Mouse (Mus musculus) CH12.LX (cell line): ENCODE measurements around the gene Rabgap1l. TPM values are rescaled to one million over a fixed set of nuclear protein-coding genes. Genes with fewer than 3 reads are reported as not detected.
"Not testable (repeated sequence)": the region's sequence is repeated elsewhere in the genome, so short reads cannot be mapped to it uniquely, and the experiment has no call there.

Experiments
- DNase-seq: peaks from one replicate; pipeline ENCODE4 v3.0.0-alpha.2; 2013; ENCODE audit errors: extremely low read depth
- H3K27ac ChIP-seq: 2 replicates; pipeline ENCODE4 v1.5.1; 2012; ENCODE audit warnings: low read depth, mild to moderate bottlenecking, control low read depth, moderate library complexity; ENCODE audit not compliant: insufficient read depth
- H3K27me3 ChIP-seq: replicated peaks from 2 replicates; pipeline ENCODE3; 2012; ENCODE audit warnings: inconsistent platforms
- H3K36me3 ChIP-seq, 2 experiments: replicated peaks in 1 of 2; 2 replicates each; pipeline versions ENCODE3 to v1.6.1; 2012; ENCODE audit warnings: inconsistent platforms in 1 of 2, low read length in 1 of 2, mild to moderate bottlenecking in 1 of 2, mixed read lengths in 1 of 2, moderate library complexity in 1 of 2; ENCODE audit not compliant: control insufficient read depth in 1 of 2, insufficient read depth in 1 of 2
- H3K4me1 ChIP-seq, 2 experiments: 2 replicates each; pipeline ENCODE4 v1.6.1; 2012; ENCODE audit warnings: inconsistent platforms in 1 of 2, moderate library complexity in 1 of 2; ENCODE audit not compliant: insufficient read depth in 2 of 2, control insufficient read depth in 1 of 2
- H3K4me2 ChIP-seq: 2 replicates; pipeline ENCODE4 v1.6.1; 2012; ENCODE audit warnings: low read depth, mild to moderate bottlenecking, control low read depth; ENCODE audit not compliant: poor library complexity, insufficient read depth, severe bottlenecking
- H3K4me3 ChIP-seq, 3 experiments: fragments of 150-350 bp in 1 of 3; sonication (generic) in 1 of 3; replicated peaks in 1 of 3; 2 replicates each; pipeline versions ENCODE3 to v1.5.1; 2011 to 2012; ENCODE audit warnings: low read depth in 2 of 3, low read length in 2 of 3, mild to moderate bottlenecking in 2 of 3, moderate library complexity in 2 of 3, control low read depth in 1 of 3, improper control_type of control experiment in 1 of 3, inconsistent platforms in 1 of 3, mixed read lengths in 1 of 3; ENCODE audit not compliant: poor library complexity in 1 of 3
- H3K79me2 ChIP-seq: replicated peaks from 2 replicates; pipeline ENCODE4 v1.6.1; 2012; ENCODE audit warnings: mild to moderate bottlenecking, moderate library complexity; ENCODE audit not compliant: control insufficient read depth, poor library complexity, insufficient read depth, severe bottlenecking; ENCODE audit errors: extremely low read depth
- H3K9ac ChIP-seq: 2 replicates; pipeline ENCODE4 v1.6.1; 2012; ENCODE audit warnings: low read depth, mild to moderate bottlenecking, control low read depth, moderate library complexity; ENCODE audit not compliant: insufficient read depth
- H3K9me3 ChIP-seq: replicated peaks from 2 replicates; pipeline ENCODE3; 2012; ENCODE audit warnings: low read length, inconsistent platforms, mixed read lengths
- BHLHE40 ChIP-seq: IDR thresholded peaks from 2 replicates; pipeline ENCODE4 v1.6.1; 2011; ENCODE audit warnings: mild to moderate bottlenecking, low read depth, low read length, improper control_type of control experiment
- E2F4 ChIP-seq: IDR thresholded peaks from 2 replicates; pipeline ENCODE4 v1.6.1; 2011; ENCODE audit warnings: low read depth, low read length, improper control_type of control experiment; ENCODE audit not compliant: insufficient replicate concordance
- ELF1 ChIP-seq: IDR thresholded peaks from 2 replicates; pipeline ENCODE4 v1.6.1; 2014; ENCODE audit warnings: low read depth, mild to moderate bottlenecking, inconsistent platforms, low read length, improper control_type of control experiment
- HCFC1 ChIP-seq: IDR thresholded peaks from 2 replicates; pipeline ENCODE4 v1.6.1; 2012; ENCODE audit warnings: low read depth, mild to moderate bottlenecking, inconsistent platforms, low read length, improper control_type of control experiment
- IRF4 ChIP-seq: IDR thresholded peaks from 2 replicates; pipeline ENCODE4 v1.6.1; 2014; ENCODE audit warnings: low read depth, mild to moderate bottlenecking, inconsistent platforms, low read length, improper control_type of control experiment
- JUN ChIP-seq: IDR thresholded peaks from 2 replicates; pipeline ENCODE4 v1.6.1; 2011; ENCODE audit warnings: low read depth, mild to moderate bottlenecking, low read length, improper control_type of control experiment, moderate library complexity; ENCODE audit not compliant: insufficient read depth
- MAFK ChIP-seq: IDR thresholded peaks from 2 replicates; pipeline ENCODE4 v1.6.1; 2011; ENCODE audit warnings: low read length, improper control_type of control experiment; ENCODE audit not compliant: insufficient replicate concordance
- MAX ChIP-seq: IDR thresholded peaks from 2 replicates; pipeline ENCODE4 v1.6.1; 2011; ENCODE audit warnings: low read length, improper control_type of control experiment
- MAZ ChIP-seq: IDR thresholded peaks from 2 replicates; pipeline ENCODE4 v1.6.1; 2012; ENCODE audit warnings: low read depth, mild to moderate bottlenecking, inconsistent platforms, low read length, improper control_type of control experiment, moderate library complexity
- MXI1 ChIP-seq: IDR thresholded peaks from 2 replicates; pipeline ENCODE4 v1.6.1; 2011; ENCODE audit warnings: mild to moderate bottlenecking, low read depth, low read length, improper control_type of control experiment
- POLR2AphosphoS2 ChIP-seq: IDR thresholded peaks from 2 replicates; pipeline ENCODE4 v1.6.1; 2011; ENCODE audit warnings: low read depth, low read length, improper control_type of control experiment
- RCOR1 ChIP-seq: conservative IDR thresholded peaks from 2 replicates; pipeline ENCODE4 v1.6.1; 2012; ENCODE audit warnings: low read depth, mild to moderate bottlenecking, inconsistent platforms, low read length, improper control_type of control experiment
- SIN3A ChIP-seq: IDR thresholded peaks from 2 replicates; pipeline ENCODE4 v1.6.1; 2012; ENCODE audit warnings: low read length, improper control_type of control experiment, inconsistent platforms
- TCF12 ChIP-seq: IDR thresholded peaks from 2 replicates; pipeline ENCODE4 v1.6.1; 2014; ENCODE audit warnings: low read depth, mild to moderate bottlenecking, inconsistent platforms, low read length, improper control_type of control experiment
- USF2 ChIP-seq: conservative IDR thresholded peaks from 2 replicates; pipeline ENCODE4 v1.6.1; 2011; ENCODE audit warnings: low read depth, low read length, improper control_type of control experiment
- ZMIZ1 ChIP-seq: IDR thresholded peaks from 2 replicates; pipeline ENCODE4 v1.6.1; 2012; ENCODE audit warnings: low read depth, mild to moderate bottlenecking, inconsistent platforms, low read length, improper control_type of control experiment
- dilution Hi-C: fragments of 300-500 bp; cut with MboI; formaldehyde crosslinking; loops from 2 replicates; pipeline ENCODE4 v1.14.3; 2020; ENCODE audit warnings: low sequenced_read_pairs; ENCODE audit not compliant: extremely low pct_unique_long_range_greater_than_20kb, extremely low pct_ligation_motif_present
- in situ Hi-C: fragments of 300-500 bp; cut with MboI; formaldehyde crosslinking; loops from 3 replicates; pipeline ENCODE4 v1.14.3; 2019; ENCODE audit warnings: low sequenced_read_pairs, low pct_ligation_motif_present, low pct_unique_long_range_greater_than_20kb, mixed read lengths
- polyA plus RNA-seq: library from polyadenylated mRNA; unstranded; fragments of >175 nt; gene quantifications from 2 replicates; pipeline ENCODE4 v1.2.1, GENCODE M21; 2012; ENCODE audit warnings: low read depth; ENCODE audit not compliant: insufficient read length
- total RNA-seq, 2 experiments: library from RNA; depleted of rRNA; stranded (reverse); fragments of 300-350 nt in 1 of 2; fragments of >200 nt in 1 of 2; gene quantifications; 2 replicates each; pipeline ENCODE4 v1.2.3; 2012 to 2014

The Rabgap1l gene
- total and polyA plus RNA-seq, 3 experiments = 84.0 to 109 (median 85.6) TPM

DNA sequence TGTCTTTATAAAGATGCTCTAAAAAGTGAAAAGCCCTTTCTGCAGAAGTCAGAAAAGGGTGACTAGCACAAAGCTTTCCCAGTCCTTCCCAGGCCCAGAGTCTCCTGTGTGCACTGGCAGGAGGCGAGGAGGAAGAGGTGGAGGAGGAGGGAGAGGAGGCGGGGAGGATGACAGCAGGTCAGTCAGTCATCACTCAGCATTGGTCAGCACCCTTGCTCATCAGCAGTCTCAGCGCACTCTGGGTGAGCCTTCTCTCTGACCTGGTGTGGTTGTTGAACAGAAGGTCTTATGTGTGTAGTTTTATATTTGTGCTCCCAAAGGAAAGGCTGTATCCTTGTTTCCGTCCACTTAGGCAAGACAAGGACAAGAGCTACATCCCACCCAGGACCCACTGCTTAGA, 508.8 kb downstream of the Rabgap1l start:
- H3K9ac ChIP-seq = no peak overlapping the region
- dilution Hi-C loops = no loop called here
- no peak overlapping the region for H3K4me2 ChIP-seq
- H3K4me1 ChIP-seq = peaks cover 5 to 28% of the 10 kb centered on the region in 2 experiments
- no peak for TF ChIP-seq ELF1
- no peak for TF ChIP-seq ZMIZ1
- no peak for TF ChIP-seq TCF12
- no peak for TF ChIP-seq SIN3A
- no peak for TF ChIP-seq POLR2AphosphoS2
- no peak for TF ChIP-seq MAZ
- TF ChIP-seq E2F4 = no peak
- no peak for TF ChIP-seq RCOR1
- TF ChIP-seq MAX = no peak
- TF ChIP-seq HCFC1 = no peak
- TF ChIP-seq BHLHE40 = no peak
- no peak for TF ChIP-seq USF2
- TF ChIP-seq JUN = no peak
- TF ChIP-seq MXI1 = no peak
- no peak for TF ChIP-seq MAFK
- no peak for TF ChIP-seq IRF4
- H3K4me3 ChIP-seq = no peak overlapping the region
- H3K79me2 ChIP-seq = no peaks in the 10 kb centered on the region
- DNase-seq = no peak
- H3K9me3 ChIP-seq = no peaks in the 10 kb centered on the region
- no peak overlapping the region for H3K27ac ChIP-seq
- in situ Hi-C loops = no loop called here
- H3K27me3 ChIP-seq = no peaks in the 10 kb centered on the region
- H3K36me3 ChIP-seq = peaks cover 0 to 3% of the 10 kb centered on the region in 2 experiments

DNA sequence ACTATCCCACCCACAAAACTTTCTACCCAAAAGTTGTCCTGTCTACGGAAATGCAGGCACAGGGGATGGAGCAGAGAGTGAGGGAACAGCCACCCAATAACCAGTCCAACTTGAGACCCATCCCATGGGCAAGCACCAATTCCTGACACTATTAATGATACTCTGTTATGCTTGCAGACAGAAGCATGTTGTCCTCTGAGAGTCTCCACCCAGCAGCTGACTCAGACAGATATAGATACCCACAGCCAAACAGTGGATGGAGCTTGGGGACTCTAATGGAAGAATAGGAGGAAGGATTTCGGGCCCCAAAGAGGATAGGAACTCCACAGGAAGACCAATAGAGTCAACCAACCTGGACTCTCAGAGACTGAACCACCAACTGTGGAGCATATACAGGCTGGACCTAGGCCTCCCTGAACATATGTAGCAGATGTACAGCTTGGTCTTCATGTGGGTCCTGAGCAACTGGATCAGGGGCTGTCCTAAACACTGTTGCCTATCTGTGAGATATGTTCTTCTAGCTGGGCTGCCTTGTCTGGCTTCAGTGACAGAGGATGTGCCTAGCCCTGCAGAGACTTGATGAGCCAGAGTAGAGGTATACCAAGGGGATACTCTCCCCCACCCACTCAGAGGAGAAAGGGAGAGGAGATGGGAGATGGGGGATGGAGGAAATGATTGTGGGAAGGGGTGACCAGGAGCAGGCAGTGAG, 510.7 kb downstream of the Rabgap1l start:
- H3K27me3 ChIP-seq, H3K9me3 ChIP-seq, H3K4me3 ChIP-seq, H3K9ac ChIP-seq, H3K79me2 ChIP-seq, in situ Hi-C loops, H3K36me3 ChIP-seq, dilution Hi-C loops, H3K27ac ChIP-seq, DNase-seq, H3K4me2 ChIP-seq: not testable (repeated sequence)
- peaks cover 4 to 24% of the 10 kb centered on the region in 2 experiments for H3K4me1 ChIP-seq
